Mouse (Mus musculus) C2C12 (cell line): ENCODE results near the gene Spem2. TPM values are rescaled to one million over a fixed set of nuclear protein-coding genes. Genes with fewer than 3 reads are reported as not detected.
A peak's percentile ranks its signal among the peaks of the same experiment; 100 is the strongest.

ENCODE experiments used
- H3K27me3 ChIP-seq: one replicate; pipeline ENCODE4 v1.6.1; 2011; ENCODE audit not compliant: control insufficient read depth, insufficient read depth, insufficient read length
- H3K36me3 ChIP-seq: one replicate; pipeline ENCODE4 v1.6.1; 2011; ENCODE audit not compliant: control insufficient read depth, insufficient read depth
- H3K4me3 ChIP-seq: one replicate; pipeline ENCODE4 v1.5.1; 2011; ENCODE audit warnings: mild to moderate bottlenecking, control low read depth; ENCODE audit not compliant: poor library complexity, insufficient read depth, severe bottlenecking
- H3K79me2 ChIP-seq: one replicate; pipeline ENCODE4 v1.6.1; 2011; ENCODE audit not compliant: control insufficient read depth, insufficient read depth
- H3K79me3 ChIP-seq: one replicate; pipeline ENCODE4 v1.6.1; 2011; ENCODE audit warnings: low read depth, control low read depth
- H3ac ChIP-seq: one replicate; pipeline ENCODE3; 2011; ENCODE audit warnings: low read depth; ENCODE audit not compliant: control insufficient read depth, insufficient read length
- CEBPB ChIP-seq: IDR thresholded peaks from one replicate; pipeline ENCODE4 v1.6.1; 2011; ENCODE audit warnings: low read depth, mild to moderate bottlenecking, control low read depth, moderate library complexity
- CTCF ChIP-seq: IDR thresholded peaks from one replicate; pipeline ENCODE4 v1.5.1; 2011; ENCODE audit not compliant: control insufficient read depth, insufficient read depth, insufficient read length
- FOSL1 ChIP-seq: IDR thresholded peaks from one replicate; pipeline ENCODE4 v1.8.0; 2011; ENCODE audit warnings: mild to moderate bottlenecking, low read length; ENCODE audit not compliant: poor library complexity, insufficient read depth, severe bottlenecking
- MAX ChIP-seq: IDR thresholded peaks from one replicate; pipeline ENCODE4 v1.6.1; 2011; ENCODE audit warnings: mild to moderate bottlenecking, control low read depth
- MYOD1 ChIP-seq: IDR thresholded peaks from one replicate; pipeline ENCODE4 v1.6.1; 2011; ENCODE audit warnings: low read depth; ENCODE audit not compliant: control insufficient read depth, insufficient read length
- MYOG ChIP-seq: IDR thresholded peaks from one replicate; pipeline ENCODE4 v1.6.1; 2011; ENCODE audit not compliant: control insufficient read depth, insufficient read length; ENCODE audit errors: extremely low read depth
- USF1 ChIP-seq: IDR thresholded peaks from one replicate; pipeline ENCODE4 v1.6.1; 2011; ENCODE audit warnings: low read depth, mild to moderate bottlenecking, control low read depth, moderate library complexity
- polyA plus RNA-seq: library from polyadenylated mRNA; unstranded; fragments of >200 nt; fragmentation: generic; extraction: Trizol; gene quantifications from one replicate; pipeline ENCODE4 v1.2.1, GENCODE M21; 2012; ENCODE audit warnings: missing spikeins

The Spem2 gene
- polyA plus RNA-seq, 1 experiment, result not detected

DNA sequence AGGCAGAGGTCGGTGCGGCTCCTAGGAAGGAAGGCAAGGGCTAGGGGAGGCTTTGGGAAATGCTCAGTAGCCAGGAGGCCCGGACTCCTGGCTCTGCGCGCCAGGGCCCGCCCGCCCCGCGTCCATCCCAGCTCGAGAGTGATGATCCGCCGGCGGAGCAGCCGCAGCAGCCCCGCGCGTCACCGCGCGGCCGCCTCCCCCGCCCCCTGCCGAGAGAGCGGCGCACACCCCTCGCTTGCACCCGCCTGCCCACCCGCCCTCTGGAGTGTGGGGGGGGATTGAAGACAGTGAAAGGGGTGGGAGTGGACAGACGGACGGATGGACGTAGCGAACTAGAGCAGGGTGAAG is 19.3 kb upstream of the Spem2 start, which contains the start of gene Nlgn2:
TSS of gene Nlgn2 (minus strand) at position 181 of the 348 bp plus-strand sequence.
- TF ChIP-seq MYOG (no peak), FOSL1 (no peak), MAX (no peak), USF1 (no peak), CTCF (no peak), MYOD1 (no peak), CEBPB (no peak)
- Histone ChIP-seq H3K79me2 (peaks cover 18% of the 10 kb centered on the region), H3K4me3 (peak within 1 kb of the TSS; percentile 76), H3ac (peak within 1 kb of the TSS; percentile 86), H3K79me3 (no peaks in the 10 kb centered on the region), H3K36me3 (peaks cover 12% of the 10 kb centered on the region), H3K27me3 (no peaks in the 10 kb centered on the region)

- Histone ChIP-seq H3K27me3 (no peaks in the 10 kb centered on the region), H3K79me3 (no peaks in the 10 kb centered on the region), H3K79me2 (peaks cover 18% of the 10 kb centered on the region), H3K4me3 (peak overlapping the region; percentile 76), H3ac (peak overlapping the region; percentile 10), H3K36me3 (peaks cover 12% of the 10 kb centered on the region)
- no peak for TF ChIP-seq CEBPB
- no peak for TF ChIP-seq CTCF
- no peak for TF ChIP-seq MYOG
Observed at GRCm38 (mm10) chr11:69836703-69837576, 18.7 kb upstream of the Spem2 start.

- H3K36me3 ChIP-seq, result peaks cover 12% of the 10 kb centered on the region
- TF ChIP-seq MYOD1, result no peak
- no peak for TF ChIP-seq MAX
- no peak for TF ChIP-seq USF1
- no peak for TF ChIP-seq MYOG
- TF ChIP-seq CEBPB, result no peak
- TF ChIP-seq FOSL1, result no peak
- no peak for TF ChIP-seq CTCF
- no peak overlapping the region for H3ac ChIP-seq
- peaks cover 18% of the 10 kb centered on the region for H3K79me2 ChIP-seq
- H3K79me3 ChIP-seq, result no peaks in the 10 kb centered on the region
- no peaks in the 10 kb centered on the region for H3K27me3 ChIP-seq
- peak overlapping the region; percentile 6 for H3K4me3 ChIP-seq
Observed at GRCm38 (mm10) chr11:69835966-69836335, 17.7 kb upstream of the Spem2 start.

GRCm38 (mm10) chr11:69835326-69835965 is 17.2 kb upstream of the Spem2 start:
- Histone ChIP-seq H3K27me3 (no peaks in the 10 kb centered on the region), H3K4me3 (peak overlapping the region; percentile 6), H3ac (no peak overlapping the region), H3K79me2 (peaks cover 18% of the 10 kb centered on the region), H3K36me3 (peaks cover 12% of the 10 kb centered on the region), H3K79me3 (no peaks in the 10 kb centered on the region)
- TF ChIP-seq CEBPB (no peak), FOSL1 (no peak), CTCF (no peak)

DNA sequence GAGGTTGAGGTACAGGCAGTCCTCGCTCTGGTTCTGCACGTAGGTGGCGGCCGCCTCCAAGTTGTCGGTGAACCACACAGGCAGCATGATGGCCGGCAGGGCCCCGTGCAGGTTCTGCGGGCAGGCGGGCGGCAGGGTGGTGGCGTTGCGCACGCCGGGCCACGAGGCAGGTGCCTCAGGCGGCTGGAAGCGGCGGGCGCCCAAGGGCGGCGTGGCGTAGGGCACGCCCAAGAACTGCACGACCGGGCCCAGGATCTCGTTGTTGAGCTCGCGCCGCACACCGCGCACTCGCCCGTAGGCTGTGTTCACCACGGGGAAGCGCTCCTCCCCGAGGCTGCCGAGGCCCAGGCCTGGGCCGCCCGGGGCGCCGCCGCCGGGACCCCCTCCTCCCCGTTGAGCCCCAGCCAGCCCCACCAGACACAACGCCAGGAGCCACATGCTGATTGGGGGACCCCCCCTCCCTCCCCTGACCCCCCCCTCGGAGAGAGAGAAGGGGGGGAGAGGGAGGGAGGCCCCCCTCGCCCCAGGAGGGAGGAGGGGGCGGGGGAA is 15.8 kb upstream of the Spem2 start:
- no peak for TF ChIP-seq FOSL1
- no peak for TF ChIP-seq MYOG
- TF ChIP-seq MAX, result no peak
- no peak for TF ChIP-seq CEBPB
- no peak for TF ChIP-seq CTCF
- TF ChIP-seq USF1, result no peak
- no peak for TF ChIP-seq MYOD1
- Histone ChIP-seq H3K36me3 (peaks cover 12% of the 10 kb centered on the region), H3K79me2 (peaks cover 13% of the 10 kb centered on the region), H3K79me3 (no peaks in the 10 kb centered on the region), H3K27me3 (no peaks in the 10 kb centered on the region), H3ac (no peak overlapping the region), H3K4me3 (no peak overlapping the region)
